Mouse (Mus musculus): ENCODE data around the gene Iqschfp.

Iqschfp gene

GRCm38 (mm10) chr3:67892026-67892705 is at the start of gene Iqschfp, which contains the start of gene Iqcj:
TSS of gene Iqschfp (plus strand) at chr3:67892232.
TSS of gene Iqcj (plus strand) at chr3:67892220.
- DNase-seq (ENCODE audit: low read depth, low spot score) = peak; percentile 67

DNA sequence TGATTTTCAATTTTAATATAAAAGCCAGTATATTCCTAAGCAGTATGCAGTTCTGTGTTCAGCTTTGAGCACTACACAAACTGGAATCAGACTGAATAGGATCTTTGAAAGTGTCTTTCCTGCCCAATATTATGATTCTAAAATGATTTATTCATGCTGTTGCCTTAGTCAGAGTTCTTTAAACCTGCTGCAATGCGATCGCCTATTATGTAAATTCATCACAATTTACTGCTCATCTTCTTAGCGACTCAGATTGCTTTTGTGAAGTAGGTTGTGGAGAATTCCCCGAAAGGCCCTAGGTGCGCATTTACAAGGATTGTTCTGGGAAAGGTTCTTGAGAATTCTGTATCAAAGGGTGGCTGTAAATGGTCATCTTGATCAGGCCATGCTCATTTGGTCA is 39.6 kb upstream of the Iqschfp start:
- DNase-seq (ENCODE audit: low read depth, low spot score) = peak; percentile 9

- peak; percentile 4 for DNase-seq (ENCODE audit: low read depth, low spot score)
Observed at GRCm38 (mm10) chr3:67861524-67861923, 30.5 kb upstream of the Iqschfp start.

- DNase-seq (ENCODE audit: low read depth, low spot score) = no peak
Observed at GRCm38 (mm10) chr3:67867420-67868065, 24.5 kb upstream of the Iqschfp start.

DNA sequence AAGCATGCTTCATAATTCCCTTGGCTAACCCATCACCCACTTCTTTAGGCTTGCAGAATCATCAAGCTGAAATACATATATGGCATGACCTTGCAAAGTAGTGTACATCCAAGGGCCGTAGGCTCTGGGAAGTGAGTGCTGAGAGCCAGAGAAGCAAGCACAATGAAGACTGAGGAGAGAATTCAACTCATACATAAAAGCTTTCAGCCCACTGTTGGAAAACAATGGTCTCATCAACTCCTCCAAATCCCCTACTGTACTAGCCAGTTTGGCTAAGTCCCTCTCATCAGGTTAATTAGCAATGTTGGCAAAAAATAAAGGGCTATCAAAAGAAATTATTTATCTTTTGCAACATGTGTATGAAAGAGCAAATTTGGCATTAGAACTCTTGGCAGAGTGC is 22.6 kb upstream of the Iqschfp start:
- no peak for DNase-seq (ENCODE audit: low read depth, low spot score)

GRCm38 (mm10) chr3:67877253-67877652 is 14.8 kb upstream of the Iqschfp start:
- no peak for DNase-seq (ENCODE audit: low read depth, low spot score)

DNA sequence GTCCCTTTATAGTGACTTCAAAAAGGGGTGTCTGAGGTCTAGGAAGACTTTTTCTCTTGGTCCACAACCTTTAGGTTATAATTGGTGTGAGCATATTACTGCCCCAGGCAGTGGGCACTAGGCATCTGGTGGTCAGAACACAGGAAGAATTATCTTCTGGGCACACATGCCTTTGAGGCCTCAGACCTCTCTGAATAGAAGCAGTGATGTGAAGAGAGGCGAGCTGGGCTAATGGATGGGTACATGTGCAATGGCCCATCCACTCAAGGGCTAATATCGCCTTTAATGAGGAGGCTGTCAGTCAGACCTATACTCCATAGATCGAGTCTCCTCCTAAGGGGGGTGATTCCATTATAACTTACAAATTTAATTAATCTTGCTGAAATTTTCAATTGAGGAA is 7.7 kb upstream of the Iqschfp start:
- DNase-seq (ENCODE audit: low read depth, low spot score) = no peak

DNA sequence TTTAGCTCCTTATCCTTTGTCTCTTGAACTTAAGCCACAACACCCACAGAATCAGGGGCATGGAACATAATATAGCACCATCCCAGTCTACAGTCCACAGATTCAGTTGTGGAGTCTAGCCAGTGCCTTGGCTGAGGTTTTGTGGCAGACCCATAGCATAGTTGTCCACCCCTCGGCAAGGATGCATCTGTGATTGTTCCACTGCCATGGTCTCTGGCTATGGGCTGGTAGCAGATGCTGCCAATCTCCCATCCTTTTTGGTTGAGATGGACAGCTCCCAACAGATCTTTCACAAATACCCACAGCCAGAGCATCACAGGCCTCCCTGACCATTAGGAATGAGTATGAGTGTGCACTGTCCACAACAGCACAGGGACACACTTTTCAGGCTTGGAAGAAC is 5.9 kb upstream of the Iqschfp start:
- DNase-seq (ENCODE audit: low read depth, low spot score) = no peak

DNA sequence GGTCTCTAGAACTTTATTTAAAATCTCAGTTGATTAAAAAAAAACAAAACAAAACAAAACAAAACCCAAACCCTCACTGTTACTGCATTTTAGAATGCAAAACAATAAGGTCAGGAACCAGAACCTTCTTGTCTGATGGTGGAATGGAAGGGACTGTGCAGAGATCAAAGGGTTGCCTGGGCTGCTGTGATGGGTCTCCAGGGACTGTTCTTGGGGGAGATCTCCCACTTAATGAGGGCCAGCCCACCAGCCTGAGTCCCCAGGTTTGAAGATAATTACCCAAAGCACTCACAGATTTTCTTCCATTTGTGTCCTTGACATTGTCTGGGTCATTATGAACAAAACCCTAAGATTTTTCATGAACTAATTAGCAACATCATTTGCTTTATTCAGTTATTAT is 4.8 kb upstream of the Iqschfp start:
- no peak for DNase-seq (ENCODE audit: low read depth, low spot score)

GRCm38 (mm10) chr3:67892768-67893167 is 736 bp downstream of the Iqschfp start:
- DNase-seq (ENCODE audit: low read depth, low spot score) = peak; percentile 43

DNA sequence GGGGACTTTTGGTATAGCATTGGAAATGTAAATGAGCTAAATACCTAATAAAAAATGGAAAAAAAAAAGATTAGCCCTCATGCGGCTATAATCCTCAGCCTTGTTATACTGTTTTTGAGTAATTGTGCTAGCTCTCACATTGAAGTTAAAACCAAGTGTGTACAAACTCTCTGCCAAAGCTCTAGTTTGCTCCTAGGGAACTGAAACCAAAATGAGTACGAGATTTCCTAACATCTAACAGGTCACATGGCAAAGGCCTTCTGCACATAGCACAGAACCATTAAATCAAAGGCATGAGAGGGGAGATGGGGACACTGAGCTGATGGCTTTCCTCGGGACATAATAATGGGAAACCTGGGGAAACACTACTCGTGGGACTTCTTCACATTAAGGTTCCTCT is 10.5 kb downstream of the Iqschfp start:
- DNase-seq (ENCODE audit: low read depth, low spot score) = no peak

DNA sequence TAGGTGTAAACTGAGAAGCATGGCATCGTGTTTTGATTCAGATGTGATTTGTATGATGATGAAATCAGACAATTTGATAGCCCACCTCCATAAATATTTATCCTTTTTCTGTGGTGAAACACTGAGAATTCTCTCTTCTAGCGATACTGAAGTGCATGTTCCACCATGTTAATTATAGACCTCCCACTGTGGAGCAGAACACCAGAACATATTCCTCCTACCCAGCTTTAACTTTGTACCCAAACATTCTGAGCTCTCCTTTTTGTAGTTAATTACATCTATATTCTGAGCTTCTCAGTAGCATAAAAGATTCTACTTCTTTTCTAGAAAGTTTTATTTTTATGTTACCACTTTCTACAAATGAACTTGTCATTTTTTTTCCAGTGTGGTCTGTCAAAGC is 16.6 kb downstream of the Iqschfp start:
- DNase-seq (ENCODE audit: low read depth, low spot score) = peak; percentile 67

GRCm38 (mm10) chr3:67918098-67918497 is 26.1 kb downstream of the Iqschfp start:
- DNase-seq (ENCODE audit: low read depth, low spot score) = no peak

GRCm38 (mm10) chr3:67918634-67919259 is 26.7 kb downstream of the Iqschfp start:
- DNase-seq (ENCODE audit: low read depth, low spot score) = peak; percentile 13

- peak; percentile 62 for DNase-seq (ENCODE audit: low read depth, low spot score)
Observed at GRCm38 (mm10) chr3:67923095-67923494, 31.1 kb downstream of the Iqschfp start.

- DNase-seq (ENCODE audit: low read depth, low spot score) = peak; percentile 10
Observed at GRCm38 (mm10) chr3:67925453-67925852, 33.4 kb downstream of the Iqschfp start.

GRCm38 (mm10) chr3:67930424-67931133 is 38.5 kb downstream of the Iqschfp start:
- DNase-seq (ENCODE audit: low read depth, low spot score) = no peak

GRCm38 (mm10) chr3:67931181-67931580 is 39.1 kb downstream of the Iqschfp start:
- peak; percentile 44 for DNase-seq (ENCODE audit: low read depth, low spot score)

GRCm38 (mm10) chr3:67931914-67932313 is 39.9 kb downstream of the Iqschfp start:
- no peak for DNase-seq (ENCODE audit: low read depth, low spot score)

DNA sequence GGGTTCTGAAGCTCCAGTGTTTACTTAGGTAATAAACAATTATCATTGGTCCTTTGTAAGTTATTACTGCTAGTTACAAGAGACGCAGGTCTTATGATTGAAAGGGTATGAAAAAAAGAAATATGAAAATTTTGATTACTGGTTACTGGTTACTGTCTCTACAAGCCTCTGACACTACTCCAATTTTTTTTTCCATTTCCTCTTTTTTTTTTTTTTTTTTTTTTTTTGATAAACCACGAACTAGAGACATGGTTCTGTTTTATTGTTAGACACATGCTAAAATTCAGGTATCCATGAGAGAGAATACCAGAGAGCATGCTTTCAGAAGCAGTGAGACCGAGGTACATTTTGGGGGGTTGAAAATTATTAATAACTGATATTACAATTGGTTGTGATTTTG is 43.8 kb downstream of the Iqschfp start:
- no peak for DNase-seq (ENCODE audit: low read depth, low spot score)

DNA sequence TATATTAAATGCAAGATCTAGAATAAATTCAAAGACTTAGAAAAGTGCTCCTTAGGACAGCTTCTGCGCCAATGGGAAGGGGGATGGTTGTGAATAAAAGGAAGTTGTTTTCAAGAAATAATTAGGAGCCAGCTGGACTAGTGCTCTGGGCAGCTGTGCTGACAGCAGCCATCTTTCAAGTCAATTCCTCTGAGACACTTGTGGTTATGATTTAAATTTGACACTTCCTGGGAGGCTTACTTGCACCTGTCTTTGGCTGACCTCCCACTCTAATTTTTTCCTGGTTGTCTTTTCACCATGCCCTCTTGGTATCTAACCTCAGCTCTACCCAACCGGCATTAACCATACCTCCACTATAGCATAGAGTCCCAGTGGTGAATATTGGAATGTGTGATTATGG is 55.0 kb downstream of the Iqschfp start:
- no peak for DNase-seq (ENCODE audit: low read depth, low spot score)

DNA sequence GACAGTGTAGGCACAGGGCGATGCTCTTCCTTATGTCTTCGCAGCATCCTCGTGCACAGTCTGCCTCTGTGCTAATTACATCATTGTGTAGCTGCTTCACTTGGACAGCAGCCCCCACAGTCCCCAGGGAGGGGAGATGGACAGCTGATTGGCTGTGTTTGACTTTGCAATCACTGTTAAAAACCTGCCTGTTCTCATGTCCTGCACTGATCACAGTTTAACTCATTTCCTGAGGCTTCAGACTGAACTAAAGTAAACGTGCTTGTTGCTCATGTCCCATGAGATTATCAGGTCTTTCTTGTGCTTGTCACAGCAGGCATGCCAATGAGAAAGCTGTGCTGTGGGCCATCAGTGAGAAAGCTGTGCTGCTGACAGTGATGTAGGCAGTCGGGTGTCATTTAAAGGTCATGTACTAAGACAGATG is 60.5 kb downstream of the Iqschfp start:
- no peak for DNase-seq (ENCODE audit: low read depth, low spot score)
